Comparison of ENCODE assay signal across 8 mouse cellular contexts in genomic region chr5:123068115-123068514, GRCm38 (mm10). TPM values are rescaled to one million over a fixed set of nuclear protein-coding genes. Genes with fewer than 3 reads are reported as not detected.
DNase-seq lines count a peak whose midpoint lies in the region; ATAC-seq lines count a peak whose summit lies in the region.

Gene Tmem120b, plus strand, starts transcription at chr5:123068415.

- H3K9me3 ChIP-seq in hindbrain, embryonic 14.5 days (ENCODE audit: control insufficient read depth, low read length): no peaks in the 10 kb centered on the region

- H3K36me3 ChIP-seq in hindbrain, embryonic 14.5 days (replicated peaks; ENCODE audit: control insufficient read depth, insufficient read depth): no peaks in the 10 kb centered on the region

- no peak within 1 kb of the TSS for H3K9ac ChIP-seq in hindbrain, embryonic 14.5 days

- no peaks in the 10 kb centered on the region for H3K4me1 ChIP-seq in hindbrain, embryonic 14.5 days (replicated peaks; ENCODE audit: control insufficient read depth, insufficient read depth, low read length)

- no peak for ATAC-seq in hindbrain, embryonic 14.5 days (ENCODE audit: low FRiP score)
- no peak for ATAC-seq in megakaryocyte-erythroid progenitor cell, adult 5-6 weeks (replicated peaks; ENCODE audit: low FRiP score, low TSS enrichment, poor library complexity, severe bottlenecking)

- WGBS in hindbrain, embryonic 14.5 days: 87% methylated on average over 12 of the region's 12 CpGs

- no peak within 1 kb of the TSS for H3K4me3 ChIP-seq in hindbrain, embryonic 14.5 days (replicated peaks; ENCODE audit: low read length)

- H3K27ac ChIP-seq in hindbrain, embryonic 14.5 days: no peak within 1 kb of the TSS

- DNase-seq in frontal cortex, adult 2 months (ENCODE audit: extremely low spot score in 1 of 2, low spot score in 1 of 2): no peak
- no peak for DNase-seq in frontal cortex, postnatal 25 days (ENCODE audit: low spot score in 2 of 2)
- peak; percentile 24 for DNase-seq in thymus, postnatal 4 days
- no peak for DNase-seq in thymus, postnatal 14 days
- no peak for DNase-seq in hindbrain, embryonic 14.5 days (ENCODE audit: low spot score)
- no peak for DNase-seq in cerebellum, adult 8-10 months
- no peak for DNase-seq in right cerebral cortex, postnatal 10 days (ENCODE audit: low spot score in 2 of 2)

- no peaks in the 10 kb centered on the region for H3K27me3 ChIP-seq in hindbrain, embryonic 14.5 days (ENCODE audit: control insufficient read depth, insufficient read depth, low read length)

- no peak within 1 kb of the TSS for H3K4me2 ChIP-seq in hindbrain, embryonic 14.5 days (replicated peaks)

RNA-seq across cellular contexts. Expression of gene Tmem120b, which starts in this region (rescaled TPM):
- polyA plus RNA-seq in frontal cortex, adult 2 months (2012; rRNA removed): 9.1 and 11.5 TPM in 2 replicates
- 13.0 and 14.0 TPM in 2 replicates for polyA plus RNA-seq in hindbrain, embryonic 14.5 days (2014; fragmentation: Nextera tagmentation; extraction: Ambion mirVana)
- total RNA-seq in megakaryocyte-erythroid progenitor cell, adult 5-6 weeks (2014; fragmentation: Nextera tagmentation): 22.0 and 24.8 TPM in 2 replicates
- total RNA-seq in megakaryocyte-erythroid progenitor cell, adult 5-6 weeks (2017): 4.0 and 12.6 TPM in 2 replicates
